Mouse (Mus musculus) spleen, postnatal 36 days (tissue): Measurements from ENCODE around the gene Dmap1.

Experiments
- DNase-seq, 2 experiments: peaks; one replicate each; pipeline ENCODE4 v3.0.0; 2022; ENCODE audit warnings: low spot score in 2 of 2, mixed read lengths in 1 of 2

Dmap1 gene

DNA sequence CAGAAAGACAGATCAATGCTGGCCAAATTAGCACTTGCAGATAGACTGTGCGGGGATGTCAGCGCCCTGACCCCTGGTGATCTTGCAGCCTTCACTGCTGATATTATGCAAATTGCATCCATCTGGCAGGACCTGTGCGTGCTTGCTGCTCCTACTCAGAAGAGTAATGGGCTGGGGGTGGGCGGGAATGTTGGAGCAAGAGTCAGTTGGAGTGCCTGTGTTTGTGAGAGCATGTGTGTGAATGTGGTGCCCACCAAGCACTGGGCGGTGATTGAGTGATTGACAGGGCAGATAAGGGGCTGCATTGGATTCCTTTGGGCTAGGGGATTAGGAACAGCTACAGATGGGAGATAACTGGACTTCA is 26.6 kb downstream of the Dmap1 start:
- DNase-seq = no peak

DNA sequence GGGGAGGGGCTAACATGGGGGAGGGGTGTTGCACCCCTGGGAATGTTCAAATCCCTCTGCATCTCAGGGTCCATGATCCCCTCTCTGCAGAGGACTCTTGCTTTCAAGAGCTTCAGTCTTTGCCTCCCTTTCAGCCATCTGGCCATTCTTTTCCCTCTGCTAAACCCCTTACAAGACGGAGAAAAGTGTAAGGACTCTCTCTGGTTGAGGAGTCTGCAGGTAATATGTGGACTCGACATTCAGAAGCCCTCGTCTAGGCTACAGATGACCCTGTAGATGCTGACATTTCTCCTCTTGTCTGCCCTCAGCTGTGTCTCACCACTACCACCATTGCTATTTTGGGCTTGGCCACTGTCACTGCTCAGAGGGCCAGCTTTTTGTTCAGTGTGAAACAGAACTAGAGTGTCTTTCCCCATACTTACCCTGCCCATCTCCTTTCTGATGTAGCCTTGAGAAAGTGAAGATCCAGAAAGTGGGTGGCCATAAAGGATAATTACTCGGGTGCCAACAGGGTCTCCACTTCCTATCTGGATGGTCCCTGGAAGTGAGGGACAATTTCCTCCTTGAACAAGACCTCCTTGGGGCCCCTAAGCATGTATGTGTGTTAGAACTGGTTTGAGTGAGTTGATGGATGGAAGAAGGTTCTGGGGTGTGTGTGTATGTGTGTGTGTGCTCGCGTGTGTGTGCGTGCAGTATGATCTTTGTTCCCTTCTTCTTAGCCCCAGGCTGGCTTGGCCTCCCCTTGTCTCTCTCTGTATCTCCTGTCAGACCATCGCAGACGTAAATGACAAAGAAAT is 27.2 kb downstream of the Dmap1 start:
- no peak for DNase-seq

DNA sequence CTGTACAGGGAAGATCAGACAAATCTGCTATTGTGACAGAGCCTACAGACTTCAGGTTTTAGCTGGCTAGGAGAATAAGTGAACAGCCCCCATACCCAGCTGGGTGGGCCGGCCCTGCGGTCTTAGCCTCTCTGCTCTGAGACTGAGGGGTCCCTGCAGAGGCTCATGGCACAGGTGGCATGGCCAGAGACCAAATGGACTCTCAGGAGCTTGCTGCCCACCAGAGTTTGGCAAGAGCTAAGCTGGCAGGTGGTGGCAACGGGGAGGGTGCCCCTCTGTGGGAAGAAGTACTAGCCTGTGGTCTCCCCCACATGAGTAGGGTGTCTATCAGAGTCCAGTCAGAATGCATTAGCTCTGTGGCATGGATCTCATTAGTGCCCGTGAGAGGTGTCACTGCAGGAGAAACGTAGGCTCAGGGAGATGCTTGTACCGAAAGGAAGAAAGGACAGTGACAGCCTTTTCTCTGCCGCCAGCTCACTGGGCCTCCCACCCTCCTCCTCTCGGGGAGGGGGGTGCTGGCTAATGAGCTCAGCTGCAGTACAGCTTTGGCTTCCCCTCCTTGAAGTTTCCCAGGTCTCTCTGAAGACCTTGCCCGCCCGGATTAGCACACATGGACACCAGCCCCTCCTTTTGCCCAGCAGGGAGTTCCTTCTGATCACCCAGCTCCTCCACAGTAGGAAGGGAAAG is 27.9 kb downstream of the Dmap1 start:
- DNase-seq = no peak

DNA sequence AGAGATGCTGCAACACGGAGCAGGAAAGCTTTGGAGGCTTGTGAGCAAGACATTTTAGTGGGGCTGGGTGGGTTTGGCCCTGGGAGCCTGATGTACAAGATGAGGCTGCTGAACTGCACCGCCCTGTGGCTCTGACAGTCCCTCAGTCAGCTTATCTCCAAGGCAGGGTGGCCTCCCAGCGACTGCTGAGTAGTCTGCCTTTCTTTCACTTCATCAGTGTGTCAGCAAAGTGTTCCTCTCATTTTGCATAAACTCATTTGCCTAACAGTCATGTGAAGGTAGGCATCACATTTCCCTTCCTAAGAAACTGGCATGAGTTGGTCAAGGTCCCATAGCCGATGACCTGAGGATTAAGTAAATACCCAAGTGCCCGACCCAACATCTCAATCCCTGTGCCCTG is 29.3 kb downstream of the Dmap1 start:
- DNase-seq = no peak

GRCm38 (mm10) chr4:117651626-117652101 is 30.4 kb downstream of the Dmap1 start:
- no peak for DNase-seq

- DNase-seq = no peak
Measured at GRCm38 (mm10) chr4:117646926-117647755, 34.9 kb downstream of the Dmap1 start.

DNA sequence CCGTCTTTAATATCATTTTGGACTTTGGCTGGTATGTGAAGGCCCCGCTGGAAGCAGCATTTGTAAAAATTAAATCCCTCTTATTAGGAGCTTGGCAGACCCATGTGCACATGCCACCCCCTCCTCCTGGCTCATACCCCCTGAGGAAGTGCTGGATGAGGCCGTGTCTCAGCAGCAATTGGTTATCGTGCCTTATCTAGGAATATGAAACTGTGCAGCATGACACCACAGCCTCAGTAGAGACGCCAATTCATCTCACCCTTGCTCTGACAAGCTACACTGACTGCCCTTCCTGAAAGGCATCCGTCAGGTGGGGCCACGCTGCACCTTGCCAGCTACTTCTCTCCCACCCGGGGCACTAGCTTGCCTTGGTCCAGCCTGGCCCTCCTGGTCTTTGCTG is 35.6 kb downstream of the Dmap1 start:
- no peak for DNase-seq

- DNase-seq = no peak
Measured at GRCm38 (mm10) chr4:117645859-117646258, 36.2 kb downstream of the Dmap1 start.

GRCm38 (mm10) chr4:117645031-117645435 is 37.0 kb downstream of the Dmap1 start:
- DNase-seq = no peak

- DNase-seq = no peak
Measured at GRCm38 (mm10) chr4:117641804-117642203, 40.3 kb downstream of the Dmap1 start.

- DNase-seq = no peak
Measured at GRCm38 (mm10) chr4:117640925-117641703, 41.0 kb downstream of the Dmap1 start.

DNA sequence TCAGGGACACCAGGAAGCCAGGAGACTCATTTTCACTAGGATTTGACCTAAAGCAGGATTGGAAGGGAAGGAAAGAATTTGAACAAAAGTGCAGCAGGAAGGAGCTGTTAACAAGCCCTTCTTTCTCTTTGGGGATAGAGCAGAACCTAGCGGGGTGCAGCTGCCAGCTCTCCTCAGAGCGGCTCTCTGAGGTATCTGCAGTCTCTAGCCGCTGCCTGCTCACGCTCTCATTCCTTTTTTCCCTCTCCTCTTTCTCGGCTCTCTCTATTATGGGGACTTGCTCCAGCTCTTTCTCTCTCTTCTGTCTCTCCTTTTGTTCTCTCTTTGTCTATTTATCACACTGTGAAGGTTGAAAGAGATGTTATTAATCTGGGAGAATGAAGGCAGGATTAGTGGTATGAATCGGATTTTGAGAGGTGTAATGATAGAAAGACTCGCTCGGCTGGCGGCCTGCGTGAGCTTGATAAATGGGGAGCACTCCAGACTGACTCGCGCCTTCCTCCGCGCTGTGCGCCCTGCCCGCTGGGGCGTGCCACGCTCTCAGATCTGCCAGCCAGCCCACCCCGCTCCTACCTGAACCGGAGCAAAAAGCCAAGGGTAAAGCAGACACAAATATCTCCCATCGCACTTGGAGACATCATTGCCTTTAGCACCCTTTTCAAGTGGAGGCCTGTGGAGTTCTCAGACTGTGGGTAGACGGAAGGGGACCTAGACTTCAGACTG is 45.0 kb downstream of the Dmap1 start:
- no peak for DNase-seq

GRCm38 (mm10) chr4:117636152-117636551 is 45.9 kb downstream of the Dmap1 start:
- DNase-seq = no peak

- no peak for DNase-seq
Measured at GRCm38 (mm10) chr4:117634642-117635041, 47.4 kb downstream of the Dmap1 start.

DNA sequence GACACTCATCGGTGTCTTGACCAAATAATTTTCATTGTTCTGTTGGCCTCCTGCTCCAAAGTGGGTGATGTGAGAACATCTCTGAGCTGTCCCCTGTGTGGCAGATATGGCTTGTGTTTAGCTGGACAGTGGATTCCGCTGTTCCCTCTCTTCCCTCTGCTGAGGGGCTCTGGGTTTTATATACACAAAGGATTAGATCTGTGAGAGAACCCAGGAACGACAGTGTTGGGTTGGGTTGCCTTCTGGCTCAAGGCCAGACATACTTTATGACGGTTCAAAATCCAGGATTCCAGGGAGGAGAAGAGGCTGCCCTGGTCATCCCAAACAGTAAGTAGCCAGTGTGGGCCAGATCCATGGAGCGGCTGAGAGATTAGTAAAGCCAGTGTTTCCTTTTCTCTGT is 48.5 kb downstream of the Dmap1 start:
- no peak for DNase-seq

DNA sequence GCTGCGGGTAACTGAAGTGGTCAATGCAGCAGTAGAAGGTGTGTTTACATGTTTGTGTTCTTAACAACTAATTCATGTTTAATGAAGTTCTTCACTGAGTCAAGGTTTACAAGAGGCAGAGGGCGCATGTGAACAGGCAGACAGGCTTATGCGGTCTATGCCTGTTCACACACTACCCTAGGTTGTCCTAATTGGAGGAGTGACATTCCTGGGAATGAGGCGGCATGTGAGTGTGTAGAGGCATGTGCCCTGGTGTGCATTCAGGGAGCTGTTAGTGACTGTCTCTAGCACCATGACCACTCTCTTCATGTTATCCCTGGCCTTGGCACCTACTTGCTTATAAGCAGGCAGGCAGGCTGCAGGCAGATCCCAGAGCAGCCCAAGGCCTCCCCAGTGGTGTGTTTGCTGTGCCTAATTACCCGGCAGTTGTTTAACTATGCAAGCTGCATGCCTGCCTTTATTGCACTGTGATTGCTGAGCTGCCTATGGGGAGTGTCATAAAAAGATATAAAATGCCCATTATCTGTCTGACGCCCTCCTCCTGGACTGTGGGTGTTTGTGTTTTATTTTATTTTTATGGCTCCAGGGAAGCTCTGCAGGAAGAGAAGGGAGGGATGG is 51.9 kb downstream of the Dmap1 start:
- DNase-seq = no peak

DNA sequence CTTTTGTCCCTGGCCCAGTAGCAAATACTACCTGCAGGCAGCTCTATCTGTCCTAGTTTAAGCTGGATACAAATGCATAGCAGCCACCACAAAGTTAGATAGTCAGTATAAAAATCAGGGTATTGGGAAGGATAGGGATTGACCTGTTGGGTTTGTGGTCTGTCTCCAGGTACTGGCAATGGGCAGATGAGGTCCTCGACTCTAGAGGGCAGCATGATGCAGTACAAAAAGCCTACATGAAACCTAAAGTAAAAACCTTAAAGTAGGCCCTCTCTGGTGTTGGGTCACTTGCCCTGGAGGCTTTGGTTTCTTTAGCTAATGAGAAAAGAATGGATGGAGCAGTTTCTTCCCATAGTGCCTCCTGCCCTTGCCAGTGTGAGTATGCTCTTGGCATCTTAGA is 53.6 kb downstream of the Dmap1 start:
- DNase-seq = no peak
